Mouse (Mus musculus): ENCODE results near the gene Kxd1. TPM values are rescaled to one million over a fixed set of nuclear protein-coding genes. Genes with fewer than 3 reads are reported as not detected.

The Kxd1 gene
- polyA plus RNA-seq, 1 experiment from 2014 or later: 50.0 TPM

GRCm38 (mm10) chr8:70539077-70539813 lies 11.5 kb upstream of the Kxd1 start, which contains the start of gene Ell:
Gene Ell, plus strand, starts transcription at chr8:70539457.
- Histone ChIP-seq H3K4me1 (ENCODE audit: control insufficient read depth, insufficient read depth, low read length) (peaks cover 20% of the 10 kb centered on the region), H3K27me3 (ENCODE audit: control insufficient read depth, insufficient read depth, low read length) (no peaks in the 10 kb centered on the region), H3K4me3 (ENCODE audit: low read depth, low read length) (peak within 1 kb of the TSS; percentile 78), H3K36me3 (ENCODE audit: control insufficient read depth, insufficient read depth, low read length) (peaks cover 8% of the 10 kb centered on the region; the same call in 1 of the 2 replicates), H3K9ac (ENCODE audit: low read length) (peak within 1 kb of the TSS; percentile 90), H3K27ac (ENCODE audit: low read depth, low read length) (peak within 1 kb of the TSS; percentile 88), H3K9me3 (ENCODE audit: control insufficient read depth, low read length) (no peaks in the 10 kb centered on the region), H3K4me2 (peak within 1 kb of the TSS; percentile 91)
- peak; percentile 100 for DNase-seq (ENCODE audit: low spot score, missing footprints)
- under 1% methylated on average over 58 of the region's 58 CpGs for WGBS
- ATAC-seq (ENCODE audit: low FRiP score): peak; percentile 87

GRCm38 (mm10) chr8:70538633-70539076 lies 10.9 kb upstream of the Kxd1 start:
- peak overlapping the region; percentile 91 for H3K4me2 ChIP-seq
- DNase-seq (ENCODE audit: low spot score, missing footprints) (peak; percentile 100), ATAC-seq (ENCODE audit: low FRiP score) (peak; percentile 83)
- H3K4me1 ChIP-seq (ENCODE audit: control insufficient read depth, insufficient read depth, low read length): peaks cover 20% of the 10 kb centered on the region
- no peaks in the 10 kb centered on the region for H3K9me3 ChIP-seq (ENCODE audit: control insufficient read depth, low read length)
- H3K36me3 ChIP-seq (ENCODE audit: control insufficient read depth, insufficient read depth, low read length): peaks cover 8% of the 10 kb centered on the region; the same call in 1 of the 2 replicates
- H3K27ac ChIP-seq (ENCODE audit: low read depth, low read length): peak overlapping the region; percentile 88
- no peaks in the 10 kb centered on the region for H3K27me3 ChIP-seq (ENCODE audit: control insufficient read depth, insufficient read depth, low read length)
- H3K9ac ChIP-seq (ENCODE audit: low read length): peak overlapping the region; percentile 90
- under 1% methylated on average over 32 of the region's 32 CpGs for WGBS
- peak overlapping the region; percentile 78 for H3K4me3 ChIP-seq (ENCODE audit: low read depth, low read length)

- no peaks in the 10 kb centered on the region for H3K27me3 ChIP-seq (ENCODE audit: control insufficient read depth, insufficient read depth, low read length)
- peak; percentile 26 for ATAC-seq (ENCODE audit: low FRiP score)
- peak overlapping the region; percentile 91 for H3K4me2 ChIP-seq
- H3K9me3 ChIP-seq (ENCODE audit: control insufficient read depth, low read length): no peaks in the 10 kb centered on the region
- peaks cover 20% of the 10 kb centered on the region for H3K4me1 ChIP-seq (ENCODE audit: control insufficient read depth, insufficient read depth, low read length)
- DNase-seq (ENCODE audit: low spot score, missing footprints): no peak
- peak overlapping the region; percentile 88; the same call in 1 of the 2 replicates for H3K27ac ChIP-seq (ENCODE audit: low read depth, low read length)
- peaks cover 8% of the 10 kb centered on the region; the same call in 1 of the 2 replicates for H3K36me3 ChIP-seq (ENCODE audit: control insufficient read depth, insufficient read depth, low read length)
- H3K9ac ChIP-seq (ENCODE audit: low read length): peak overlapping the region; percentile 90
- peak overlapping the region; percentile 78 for H3K4me3 ChIP-seq (ENCODE audit: low read depth, low read length)
- WGBS: 16% methylated on average over 24 of the region's 24 CpGs
Measured at GRCm38 (mm10) chr8:70538024-70538579, 10.3 kb upstream of the Kxd1 start.

- ATAC-seq (ENCODE audit: low FRiP score) (no peak), DNase-seq (ENCODE audit: low spot score, missing footprints) (no peak)
- no peak overlapping the region for H3K4me2 ChIP-seq
- H3K27me3 ChIP-seq (ENCODE audit: control insufficient read depth, insufficient read depth, low read length): no peaks in the 10 kb centered on the region
- no peak overlapping the region for H3K9ac ChIP-seq (ENCODE audit: low read length)
- no peaks in the 10 kb centered on the region for H3K9me3 ChIP-seq (ENCODE audit: control insufficient read depth, low read length)
- WGBS: 90% methylated on average over 2 of the region's 2 CpGs
- H3K4me1 ChIP-seq (ENCODE audit: control insufficient read depth, insufficient read depth, low read length): peaks cover 14% of the 10 kb centered on the region
- peaks cover 19% of the 10 kb centered on the region; the same call in 1 of the 2 replicates for H3K36me3 ChIP-seq (ENCODE audit: control insufficient read depth, insufficient read depth, low read length)
- no peak overlapping the region for H3K27ac ChIP-seq (ENCODE audit: low read depth, low read length)
- no peak overlapping the region for H3K4me3 ChIP-seq (ENCODE audit: low read depth, low read length)
Measured at GRCm38 (mm10) chr8:70535701-70536100, 7.9 kb upstream of the Kxd1 start.

GRCm38 (mm10) chr8:70535221-70535620 lies 7.5 kb upstream of the Kxd1 start:
- no peak for DNase-seq (ENCODE audit: low spot score, missing footprints)
- Histone ChIP-seq H3K4me3 (ENCODE audit: low read depth, low read length) (no peak overlapping the region), H3K27me3 (ENCODE audit: control insufficient read depth, insufficient read depth, low read length) (no peaks in the 10 kb centered on the region), H3K4me1 (ENCODE audit: control insufficient read depth, insufficient read depth, low read length) (peaks cover 9% of the 10 kb centered on the region), H3K9me3 (ENCODE audit: control insufficient read depth, low read length) (no peaks in the 10 kb centered on the region), H3K27ac (ENCODE audit: low read depth, low read length) (no peak overlapping the region), H3K9ac (ENCODE audit: low read length) (no peak overlapping the region), H3K36me3 (ENCODE audit: control insufficient read depth, insufficient read depth, low read length) (peaks cover 19% of the 10 kb centered on the region; the same call in 1 of the 2 replicates), H3K4me2 (no peak overlapping the region)
- WGBS: 93% methylated on average over 3 of the region's 3 CpGs
- ATAC-seq (ENCODE audit: low FRiP score): no peak

GRCm38 (mm10) chr8:70534281-70534680 lies 6.5 kb upstream of the Kxd1 start:
- H3K36me3 ChIP-seq (ENCODE audit: control insufficient read depth, insufficient read depth, low read length): peaks cover 21% of the 10 kb centered on the region; the same call in 1 of the 2 replicates
- H3K9ac ChIP-seq (ENCODE audit: low read length): no peak overlapping the region

GRCm38 (mm10) chr8:70530314-70530713 lies 2.6 kb upstream of the Kxd1 start:
- no peak overlapping the region for H3K9ac ChIP-seq (ENCODE audit: low read length)
- H3K9me3 ChIP-seq (ENCODE audit: control insufficient read depth, low read length): no peaks in the 10 kb centered on the region
- H3K4me1 ChIP-seq (ENCODE audit: control insufficient read depth, insufficient read depth, low read length): peaks cover 13% of the 10 kb centered on the region
- ATAC-seq (ENCODE audit: low FRiP score): no peak
- WGBS: 98% methylated on average over 2 of the region's 2 CpGs
- H3K4me3 ChIP-seq (ENCODE audit: low read depth, low read length): no peak overlapping the region
- H3K36me3 ChIP-seq (ENCODE audit: control insufficient read depth, insufficient read depth, low read length): peaks cover 17% of the 10 kb centered on the region; the same call in 1 of the 2 replicates
- H3K27ac ChIP-seq (ENCODE audit: low read depth, low read length): no peak overlapping the region
- H3K4me2 ChIP-seq: no peak overlapping the region
- no peaks in the 10 kb centered on the region for H3K27me3 ChIP-seq (ENCODE audit: control insufficient read depth, insufficient read depth, low read length)
- DNase-seq (ENCODE audit: low spot score, missing footprints): no peak

More at GRCm38 (mm10) chr8:70534281-70534680, 6.5 kb upstream of the Kxd1 start:
- Histone ChIP-seq H3K27me3 (ENCODE audit: control insufficient read depth, insufficient read depth, low read length) (no peaks in the 10 kb centered on the region), H3K27ac (ENCODE audit: low read depth, low read length) (no peak overlapping the region), H3K4me1 (ENCODE audit: control insufficient read depth, insufficient read depth, low read length) (peaks cover 6% of the 10 kb centered on the region), H3K4me3 (ENCODE audit: low read depth, low read length) (no peak overlapping the region), H3K9me3 (ENCODE audit: control insufficient read depth, low read length) (no peaks in the 10 kb centered on the region), H3K4me2 (no peak overlapping the region)
- DNase-seq (ENCODE audit: low spot score, missing footprints) (no peak), ATAC-seq (ENCODE audit: low FRiP score) (no peak)
- WGBS: 94% methylated on average over 12 of the region's 12 CpGs

GRCm38 (mm10) chr8:70529741-70530161 lies 2.0 kb upstream of the Kxd1 start:
- Histone ChIP-seq H3K9me3 (ENCODE audit: control insufficient read depth, low read length) (no peaks in the 10 kb centered on the region), H3K4me2 (no peak overlapping the region), H3K4me1 (ENCODE audit: control insufficient read depth, insufficient read depth, low read length) (peaks cover 13% of the 10 kb centered on the region), H3K36me3 (ENCODE audit: control insufficient read depth, insufficient read depth, low read length) (peaks cover 15% of the 10 kb centered on the region; the same call in 1 of the 2 replicates), H3K27me3 (ENCODE audit: control insufficient read depth, insufficient read depth, low read length) (no peaks in the 10 kb centered on the region), H3K4me3 (ENCODE audit: low read depth, low read length) (no peak overlapping the region), H3K9ac (ENCODE audit: low read length) (no peak overlapping the region), H3K27ac (ENCODE audit: low read depth, low read length) (no peak overlapping the region)
- no peak for ATAC-seq (ENCODE audit: low FRiP score)
- DNase-seq (ENCODE audit: low spot score, missing footprints): no peak
- WGBS: 97% methylated on average over 3 of the region's 3 CpGs

GRCm38 (mm10) chr8:70529299-70529698 lies 1.5 kb upstream of the Kxd1 start:
- H3K27ac ChIP-seq (ENCODE audit: low read depth, low read length): no peak overlapping the region
- WGBS: 82% methylated on average over 5 of the region's 5 CpGs
- no peak overlapping the region for H3K4me2 ChIP-seq
- H3K9me3 ChIP-seq (ENCODE audit: control insufficient read depth, low read length): no peaks in the 10 kb centered on the region
- H3K4me3 ChIP-seq (ENCODE audit: low read depth, low read length): no peak overlapping the region
- no peaks in the 10 kb centered on the region for H3K27me3 ChIP-seq (ENCODE audit: control insufficient read depth, insufficient read depth, low read length)
- DNase-seq (ENCODE audit: low spot score, missing footprints): no peak
- H3K36me3 ChIP-seq (ENCODE audit: control insufficient read depth, insufficient read depth, low read length): peaks cover 13% of the 10 kb centered on the region; the same call in 1 of the 2 replicates
- H3K4me1 ChIP-seq (ENCODE audit: control insufficient read depth, insufficient read depth, low read length): peaks cover 13% of the 10 kb centered on the region
- no peak overlapping the region for H3K9ac ChIP-seq (ENCODE audit: low read length)
- ATAC-seq (ENCODE audit: low FRiP score): no peak
